Mouse (Mus musculus) limb, embryonic 15.5 days (tissue): ENCODE data around the gene Celsr2. TPM values are rescaled to one million over a fixed set of nuclear protein-coding genes. Genes with fewer than 3 reads are reported as not detected.

Experiments
- ATAC-seq: fragments of 200-750 bp; cut with Nextera tagmentation; 2 replicates; pipeline ENCODE4 v1.8.0; 2017; ENCODE audit warnings: low read depth, moderate TSS enrichment; ENCODE audit not compliant: insufficient number of reproducible peaks, low FRiP score, low TSS enrichment
- H3K27ac ChIP-seq: fragments of 300-500 bp; sonication (generic); 2 replicates; pipeline ENCODE4 v1.5.1; 2015; ENCODE audit warnings: moderate library complexity, mild to moderate bottlenecking, inconsistent platforms
- H3K27me3 ChIP-seq: fragments of 300-500 bp; sonication (generic); 2 replicates; pipeline ENCODE4 v1.6.1; 2015; ENCODE audit warnings: inconsistent platforms
- H3K36me3 ChIP-seq: fragments of 300-500 bp; sonication (generic); 2 replicates; pipeline ENCODE4 v1.6.1; 2015; ENCODE audit warnings: inconsistent platforms
- H3K4me1 ChIP-seq: fragments of 300-500 bp; sonication (generic); 2 replicates; pipeline ENCODE4 v1.6.1; 2015; ENCODE audit warnings: inconsistent platforms
- H3K4me2 ChIP-seq: fragments of 300-500 bp; sonication (generic); 2 replicates; pipeline ENCODE4 v1.6.1; 2015; ENCODE audit warnings: mild to moderate bottlenecking, inconsistent platforms
- H3K4me3 ChIP-seq: fragments of 300-500 bp; sonication (generic); 2 replicates; pipeline ENCODE4 v1.5.1; 2015; ENCODE audit warnings: mild to moderate bottlenecking, inconsistent platforms
- H3K9ac ChIP-seq: fragments of 300-500 bp; sonication (generic); 2 replicates; pipeline ENCODE4 v1.6.1; 2015; ENCODE audit warnings: inconsistent platforms
- H3K9me3 ChIP-seq: fragments of 300-500 bp; sonication (generic); 2 replicates; pipeline ENCODE4 v1.6.1; 2016; ENCODE audit warnings: inconsistent platforms
- WGBS: fragments of 180-500 bp; shearing (Covaris S2); methylation state at CpG from one replicate; pipeline ENCODE4 v1.1.7; 2015; 5-methylcytosine and 5-hydroxymethylcytosine counted together
- polyA plus RNA-seq: library from polyadenylated mRNA; unstranded; fragments of >200 nt; fragmentation: Nextera tagmentation; extraction: Ambion mirVana; gene quantifications from 2 replicates; pipeline ENCODE4 v1.2.1, GENCODE M21; 2015

The Celsr2 gene
- 11.7 and 11.9 TPM in 2 replicates for polyA plus RNA-seq

GRCm38 (mm10) chr3:108414857-108415830 lies at the start of gene Celsr2:
Gene Celsr2, minus strand, starts transcription at chr3:108415552.
- H3K36me3 ChIP-seq: peaks cover 22% of the 10 kb centered on the region
- peak within 1 kb of the TSS; percentile 98 for H3K4me2 ChIP-seq
- peak within 1 kb of the TSS; percentile 47; the same call in 1 of the 2 replicates for H3K27ac ChIP-seq
- peaks cover 30% of the 10 kb centered on the region for H3K4me1 ChIP-seq
- ATAC-seq: peak; percentile 11; the same call in 1 of the 2 replicates
- H3K9ac ChIP-seq: peak within 1 kb of the TSS; percentile 64
- WGBS: 6% methylated on average over 61 of the region's 67 CpGs
- H3K27me3 ChIP-seq: peaks cover 15% of the 10 kb centered on the region
- 0 out of 2 replicates have a peak, but pooled peaks cover 13% of the 10 kb centered on the region for H3K9me3 ChIP-seq
- H3K4me3 ChIP-seq: peak within 1 kb of the TSS; percentile 79

- Histone ChIP-seq H3K36me3 (no peaks in the 10 kb centered on the region), H3K27me3 (no peaks in the 10 kb centered on the region), H3K4me2 (no peak overlapping the region), H3K27ac (no peak overlapping the region), H3K4me3 (no peak overlapping the region), H3K9me3 (no peaks in the 10 kb centered on the region), H3K4me1 (0 out of 2 replicates have a peak, but pooled peaks cover 6% of the 10 kb centered on the region), H3K9ac (no peak overlapping the region)
- no peak for ATAC-seq
- 31% methylated on average over 10 of the region's 10 CpGs for WGBS
Observed at GRCm38 (mm10) chr3:108458866-108459265, 43.5 kb upstream of the Celsr2 start.

- no peak for ATAC-seq
- Histone ChIP-seq H3K9me3 (no peaks in the 10 kb centered on the region), H3K27ac (no peak overlapping the region), H3K4me1 (0 out of 2 replicates have a peak, but pooled peaks cover 6% of the 10 kb centered on the region), H3K27me3 (no peaks in the 10 kb centered on the region), H3K36me3 (no peaks in the 10 kb centered on the region), H3K4me3 (no peak overlapping the region), H3K4me2 (no peak overlapping the region), H3K9ac (no peak overlapping the region)
- WGBS: 44% methylated on average over 14 of the region's 14 CpGs
Observed at GRCm38 (mm10) chr3:108458380-108458779, 43.0 kb upstream of the Celsr2 start.

- Histone ChIP-seq H3K9ac (no peak overlapping the region), H3K36me3 (no peaks in the 10 kb centered on the region), H3K4me2 (no peak overlapping the region), H3K27ac (no peak overlapping the region), H3K27me3 (no peaks in the 10 kb centered on the region), H3K4me1 (0 out of 2 replicates have a peak, but pooled peaks cover 6% of the 10 kb centered on the region), H3K4me3 (no peak overlapping the region), H3K9me3 (no peaks in the 10 kb centered on the region)
- WGBS: 67% methylated on average over 1 of the region's 1 CpGs
- no peak for ATAC-seq
Observed at GRCm38 (mm10) chr3:108454172-108454571, 38.8 kb upstream of the Celsr2 start.

GRCm38 (mm10) chr3:108451969-108452368 lies 36.6 kb upstream of the Celsr2 start:
- H3K9ac ChIP-seq: no peak overlapping the region
- no peak for ATAC-seq
- no peak overlapping the region for H3K4me3 ChIP-seq
- H3K4me2 ChIP-seq: no peak overlapping the region
- no peak overlapping the region for H3K27ac ChIP-seq
- 79% methylated on average over 2 of the region's 2 CpGs for WGBS
- H3K4me1 ChIP-seq: no peaks in the 10 kb centered on the region
- no peaks in the 10 kb centered on the region for H3K27me3 ChIP-seq
- no peaks in the 10 kb centered on the region for H3K36me3 ChIP-seq
- no peaks in the 10 kb centered on the region for H3K9me3 ChIP-seq

- peak; percentile 16; the same call in 1 of the 2 replicates for ATAC-seq
- WGBS: 13% methylated on average over 6 of the region's 6 CpGs
- no peaks in the 10 kb centered on the region for H3K27me3 ChIP-seq
Observed at GRCm38 (mm10) chr3:108445366-108445705, 30.0 kb upstream of the Celsr2 start.

GRCm38 (mm10) chr3:108444698-108445365 lies 29.5 kb upstream of the Celsr2 start, which contains the start of gene Sars:
Gene Sars, minus strand, starts transcription at chr3:108445209.
- peak; percentile 94 for ATAC-seq
- Histone ChIP-seq H3K4me3 (peak within 1 kb of the TSS; percentile 66), H3K4me2 (peak within 1 kb of the TSS; percentile 62), H3K4me1 (peaks cover 25% of the 10 kb centered on the region), H3K9ac (peak within 1 kb of the TSS; percentile 57), H3K27me3 (no peaks in the 10 kb centered on the region), H3K27ac (peak within 1 kb of the TSS; percentile 84), H3K36me3 (peaks cover 10% of the 10 kb centered on the region; the same call in 1 of the 2 replicates), H3K9me3 (no peaks in the 10 kb centered on the region)
- under 1% methylated on average over 41 of the region's 41 CpGs for WGBS

More at GRCm38 (mm10) chr3:108445366-108445705, 30.0 kb upstream of the Celsr2 start:
- peaks cover 25% of the 10 kb centered on the region for H3K4me1 ChIP-seq
- H3K9ac ChIP-seq: peak overlapping the region; percentile 57
- H3K9me3 ChIP-seq: no peaks in the 10 kb centered on the region
- peak overlapping the region; percentile 66 for H3K4me3 ChIP-seq
- H3K27ac ChIP-seq: peak overlapping the region; percentile 84
- peaks cover 10% of the 10 kb centered on the region; the same call in 1 of the 2 replicates for H3K36me3 ChIP-seq
- H3K4me2 ChIP-seq: peak overlapping the region; percentile 62

- Histone ChIP-seq H3K4me1 (peaks cover 25% of the 10 kb centered on the region), H3K9ac (peak overlapping the region; percentile 57), H3K36me3 (peaks cover 10% of the 10 kb centered on the region; the same call in 1 of the 2 replicates), H3K4me3 (peak overlapping the region; percentile 66), H3K9me3 (no peaks in the 10 kb centered on the region), H3K27ac (peak overlapping the region; percentile 84; the same call in 1 of the 2 replicates), H3K27me3 (no peaks in the 10 kb centered on the region), H3K4me2 (peak overlapping the region; percentile 62)
- WGBS: 14% methylated on average over 8 of the region's 8 CpGs
- no peak for ATAC-seq
Observed at GRCm38 (mm10) chr3:108444029-108444428, 28.7 kb upstream of the Celsr2 start.

- 82% methylated on average over 7 of the region's 7 CpGs for WGBS
- ATAC-seq: no peak
- Histone ChIP-seq H3K9me3 (no peaks in the 10 kb centered on the region), H3K27me3 (no peaks in the 10 kb centered on the region), H3K9ac (no peak overlapping the region), H3K36me3 (peaks cover 52% of the 10 kb centered on the region), H3K4me2 (no peak overlapping the region), H3K4me3 (no peak overlapping the region), H3K27ac (no peak overlapping the region), H3K4me1 (no peaks in the 10 kb centered on the region)
Observed at GRCm38 (mm10) chr3:108436380-108436714, 21.0 kb upstream of the Celsr2 start.

GRCm38 (mm10) chr3:108435701-108436379 lies 20.5 kb upstream of the Celsr2 start:
- no peaks in the 10 kb centered on the region for H3K9me3 ChIP-seq
- no peak for ATAC-seq
- 88% methylated on average over 17 of the region's 17 CpGs for WGBS
- H3K27ac ChIP-seq: no peak overlapping the region
- H3K27me3 ChIP-seq: no peaks in the 10 kb centered on the region
- H3K9ac ChIP-seq: no peak overlapping the region
- H3K4me3 ChIP-seq: no peak overlapping the region
- H3K4me1 ChIP-seq: no peaks in the 10 kb centered on the region
- no peak overlapping the region for H3K4me2 ChIP-seq
- H3K36me3 ChIP-seq: peaks cover 53% of the 10 kb centered on the region

- ATAC-seq: no peak
- no peaks in the 10 kb centered on the region for H3K27me3 ChIP-seq
- no peak overlapping the region for H3K27ac ChIP-seq
- H3K9ac ChIP-seq: no peak overlapping the region
- H3K9me3 ChIP-seq: no peaks in the 10 kb centered on the region
- no peak overlapping the region for H3K4me2 ChIP-seq
- H3K36me3 ChIP-seq: peaks cover 69% of the 10 kb centered on the region
- H3K4me3 ChIP-seq: no peak overlapping the region
- H3K4me1 ChIP-seq: no peaks in the 10 kb centered on the region
- 55% methylated on average over 19 of the region's 19 CpGs for WGBS
Observed at GRCm38 (mm10) chr3:108433881-108434495, 18.6 kb upstream of the Celsr2 start.
